Mouse (Mus musculus) heart, embryonic 16.5 days (tissue): ENCODE results near the gene Elf2. TPM values are rescaled to one million over a fixed set of nuclear protein-coding genes. Genes with fewer than 3 reads are reported as not detected.

Experiments
- ATAC-seq: fragments of 200-750 bp; cut with Nextera tagmentation; replicated peaks from 2 replicates; pipeline ENCODE4 v1.8.0; 2017; ENCODE audit warnings: moderate number of reproducible peaks; ENCODE audit not compliant: insufficient read depth, low FRiP score; ENCODE audit errors: extremely low read depth
- H3K27ac ChIP-seq: fragments of 300-500 bp; sonication (generic); 2 replicates; pipeline ENCODE4 v1.5.1; 2014; ENCODE audit warnings: mild to moderate bottlenecking, low read length, control low read depth, moderate library complexity
- H3K27me3 ChIP-seq: fragments of 300-500 bp; sonication (generic); 2 replicates; pipeline ENCODE4 v1.6.1; 2014; ENCODE audit warnings: low read length, mixed read lengths; ENCODE audit not compliant: control insufficient read depth, insufficient read depth
- H3K36me3 ChIP-seq: fragments of 300-500 bp; sonication (generic); 2 replicates; pipeline ENCODE4 v1.6.1; 2014; ENCODE audit not compliant: control insufficient read depth, insufficient read depth
- H3K4me1 ChIP-seq: fragments of 300-500 bp; sonication (generic); 2 replicates; pipeline ENCODE4 v1.6.1; 2014; ENCODE audit warnings: low read length, mixed read lengths; ENCODE audit not compliant: control insufficient read depth, insufficient read depth
- H3K4me2 ChIP-seq: fragments of 300-500 bp; sonication (generic); 2 replicates; pipeline ENCODE4 v1.6.1; 2014; ENCODE audit warnings: low read depth, mild to moderate bottlenecking, control low read depth, low read length
- H3K4me3 ChIP-seq: fragments of 300-500 bp; sonication (generic); 2 replicates; pipeline ENCODE4 v1.5.1; 2014; ENCODE audit warnings: mild to moderate bottlenecking, control low read depth, low read length
- H3K9ac ChIP-seq: fragments of 300-500 bp; sonication (generic); 2 replicates; pipeline ENCODE4 v1.6.1; 2014; ENCODE audit warnings: low read length, control low read depth
- H3K9me3 ChIP-seq: fragments of 300-500 bp; sonication (generic); replicated peaks from 2 replicates; pipeline ENCODE4 v1.6.1; 2016; ENCODE audit warnings: low read length; ENCODE audit not compliant: control insufficient read depth
- WGBS: fragments of 180-500 bp; shearing (Covaris S2); extraction: QIAGEN DNeasy Blood & Tissue Kit; methylation state at CpG from one replicate; pipeline ENCODE4 v1.1.7; 2014; 5-methylcytosine and 5-hydroxymethylcytosine counted together
- polyA plus RNA-seq: library from polyadenylated mRNA; unstranded; fragments of >200 nt; fragmentation: Nextera tagmentation; extraction: Ambion mirVana; gene quantifications from 2 replicates; pipeline ENCODE4 v1.2.1, GENCODE M21; 2015

Elf2 gene
- polyA plus RNA-seq, 1 experiment from 2014 or later = 53.4 TPM

GRCm38 (mm10) chr3:51378665-51378946 is 38.1 kb upstream of the Elf2 start:
- H3K9ac ChIP-seq = peak overlapping the region; percentile 72
- H3K4me1 ChIP-seq = peaks cover 4% of the 10 kb centered on the region
- no peaks in the 10 kb centered on the region for H3K27me3 ChIP-seq
- H3K4me2 ChIP-seq = peak overlapping the region; percentile 73
- peak overlapping the region; percentile 59 for H3K4me3 ChIP-seq
- WGBS = 74% methylated on average over 3 of the region's 3 CpGs
- H3K27ac ChIP-seq = no peak overlapping the region; the same call in 1 of the 2 replicates
- no peak for ATAC-seq
- no peaks in the 10 kb centered on the region for H3K36me3 ChIP-seq
- peaks cover 4% of the 10 kb centered on the region; the same call in 1 of the 2 replicates for H3K9me3 ChIP-seq

GRCm38 (mm10) chr3:51377878-51378664 is 37.6 kb upstream of the Elf2 start:
- Histone ChIP-seq H3K4me2 (peak overlapping the region; percentile 73), H3K36me3 (no peaks in the 10 kb centered on the region), H3K9ac (peak overlapping the region; percentile 72), H3K4me1 (peaks cover 4% of the 10 kb centered on the region), H3K9me3 (peaks cover 4% of the 10 kb centered on the region; the same call in 1 of the 2 replicates), H3K27ac (peak overlapping the region; percentile 59), H3K27me3 (no peaks in the 10 kb centered on the region), H3K4me3 (peak overlapping the region; percentile 59)
- 0 out of 2 replicates have a peak, but pooled peaks have one; percentile 50 for ATAC-seq
- WGBS = 24% methylated on average over 31 of the region's 31 CpGs

GRCm38 (mm10) chr3:51375307-51376265 is 35.1 kb upstream of the Elf2 start:
- no peak overlapping the region for H3K4me3 ChIP-seq
- H3K4me2 ChIP-seq = no peak overlapping the region
- H3K9ac ChIP-seq = no peak overlapping the region
- H3K4me1 ChIP-seq = peaks cover 4% of the 10 kb centered on the region
- no peak overlapping the region for H3K27ac ChIP-seq
- WGBS = 76% methylated on average over 19 of the region's 19 CpGs
- ATAC-seq = no peak
- H3K9me3 ChIP-seq = peaks cover 4% of the 10 kb centered on the region; the same call in 1 of the 2 replicates
- H3K27me3 ChIP-seq = no peaks in the 10 kb centered on the region
- no peaks in the 10 kb centered on the region for H3K36me3 ChIP-seq

DNA sequence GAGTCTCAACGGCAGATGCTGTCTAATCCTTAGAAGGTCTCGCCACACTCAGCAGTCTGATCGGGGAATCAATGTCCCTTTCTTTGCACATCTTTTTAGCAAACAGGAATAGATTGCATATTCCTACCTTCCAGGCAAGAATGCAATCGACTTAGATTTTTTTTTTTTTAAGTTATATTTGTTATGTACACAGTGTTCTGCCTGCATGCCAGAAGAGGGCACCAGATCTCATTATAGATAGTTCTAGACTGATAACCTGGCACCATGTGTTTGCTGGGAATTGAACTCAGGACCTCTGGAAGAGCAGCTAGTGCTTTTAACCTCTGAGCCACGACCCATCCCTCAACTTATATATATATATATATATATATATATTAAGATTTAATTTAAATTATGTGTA is 33.1 kb upstream of the Elf2 start:
- no peak for ATAC-seq
- H3K36me3 ChIP-seq = no peaks in the 10 kb centered on the region
- no peak overlapping the region for H3K9ac ChIP-seq
- H3K9me3 ChIP-seq = peaks cover 4% of the 10 kb centered on the region; the same call in 1 of the 2 replicates
- H3K27me3 ChIP-seq = no peaks in the 10 kb centered on the region
- no peak overlapping the region for H3K4me3 ChIP-seq
- H3K4me2 ChIP-seq = no peak overlapping the region
- H3K27ac ChIP-seq = no peak overlapping the region
- peaks cover 1% of the 10 kb centered on the region for H3K4me1 ChIP-seq
- 83% methylated on average over 5 of the region's 5 CpGs for WGBS

GRCm38 (mm10) chr3:51372883-51373282 is 32.4 kb upstream of the Elf2 start:
- ATAC-seq = no peak
- WGBS = 51% methylated on average over 5 of the region's 5 CpGs
- Histone ChIP-seq H3K36me3 (no peaks in the 10 kb centered on the region), H3K27ac (no peak overlapping the region), H3K4me2 (peak overlapping the region; percentile 28; the same call in 1 of the 2 replicates), H3K9me3 (peaks cover 4% of the 10 kb centered on the region; the same call in 1 of the 2 replicates), H3K4me1 (no peaks in the 10 kb centered on the region), H3K27me3 (no peaks in the 10 kb centered on the region), H3K9ac (no peak overlapping the region), H3K4me3 (no peak overlapping the region)

- H3K27ac ChIP-seq = no peak overlapping the region
- no peaks in the 10 kb centered on the region for H3K4me1 ChIP-seq
- no peak overlapping the region for H3K9ac ChIP-seq
- H3K9me3 ChIP-seq = peaks cover 4% of the 10 kb centered on the region; the same call in 1 of the 2 replicates
- no peak overlapping the region for H3K4me3 ChIP-seq
- no peaks in the 10 kb centered on the region for H3K27me3 ChIP-seq
- H3K36me3 ChIP-seq = no peaks in the 10 kb centered on the region
- no peak for ATAC-seq
- no peak overlapping the region for H3K4me2 ChIP-seq
- WGBS = 66% methylated on average over 2 of the region's 2 CpGs
Measured at GRCm38 (mm10) chr3:51371826-51372225, 31.4 kb upstream of the Elf2 start.

DNA sequence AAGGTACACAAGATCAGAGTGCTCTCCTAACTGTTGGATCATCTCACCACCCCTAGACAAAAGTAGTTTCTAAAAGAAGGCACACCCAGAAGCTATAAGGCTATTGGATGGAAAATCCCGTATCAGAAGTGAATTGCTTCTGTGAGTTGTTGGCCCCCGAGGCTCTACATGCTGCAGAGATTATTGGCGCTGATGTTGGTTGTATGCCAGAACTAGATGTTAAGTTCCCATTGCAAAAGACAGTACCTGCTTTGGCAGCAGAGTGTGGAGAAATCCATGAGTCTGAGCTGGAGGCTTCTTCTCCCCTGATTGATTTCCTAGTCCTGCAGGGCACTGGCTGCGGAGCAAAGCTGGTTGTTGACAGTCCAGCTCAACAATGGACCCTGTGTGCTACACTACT is 27.5 kb upstream of the Elf2 start:
- H3K27ac ChIP-seq = no peak overlapping the region
- H3K4me1 ChIP-seq = peaks cover 10% of the 10 kb centered on the region
- H3K9me3 ChIP-seq = no peaks in the 10 kb centered on the region
- H3K4me2 ChIP-seq = no peak overlapping the region
- H3K27me3 ChIP-seq = no peaks in the 10 kb centered on the region
- WGBS = 68% methylated on average over 4 of the region's 4 CpGs
- no peak overlapping the region for H3K4me3 ChIP-seq
- H3K36me3 ChIP-seq = no peaks in the 10 kb centered on the region
- no peak for ATAC-seq
- H3K9ac ChIP-seq = no peak overlapping the region

GRCm38 (mm10) chr3:51366926-51367325 is 26.5 kb upstream of the Elf2 start:
- Histone ChIP-seq H3K9me3 (no peaks in the 10 kb centered on the region), H3K4me2 (no peak overlapping the region), H3K27ac (no peak overlapping the region), H3K9ac (no peak overlapping the region), H3K27me3 (no peaks in the 10 kb centered on the region), H3K4me3 (no peak overlapping the region), H3K4me1 (peaks cover 10% of the 10 kb centered on the region), H3K36me3 (no peaks in the 10 kb centered on the region)
- no peak for ATAC-seq
- WGBS = 55% methylated on average over 4 of the region's 4 CpGs

GRCm38 (mm10) chr3:51365517-51365882 is 25.0 kb upstream of the Elf2 start:
- ATAC-seq = no peak
- H3K4me1 ChIP-seq = peaks cover 10% of the 10 kb centered on the region
- 5% methylated on average over 3 of the region's 3 CpGs for WGBS
- H3K4me3 ChIP-seq = peak overlapping the region; percentile 54
- H3K9ac ChIP-seq = peak overlapping the region; percentile 28
- peak overlapping the region; percentile 80 for H3K4me2 ChIP-seq
- no peaks in the 10 kb centered on the region for H3K9me3 ChIP-seq
- no peaks in the 10 kb centered on the region for H3K36me3 ChIP-seq
- no peaks in the 10 kb centered on the region for H3K27me3 ChIP-seq
- peak overlapping the region; percentile 20; the same call in 1 of the 2 replicates for H3K27ac ChIP-seq
